Comparison of ENCODE assay signal across 8 mouse cellular contexts in the genomic region with DNA sequence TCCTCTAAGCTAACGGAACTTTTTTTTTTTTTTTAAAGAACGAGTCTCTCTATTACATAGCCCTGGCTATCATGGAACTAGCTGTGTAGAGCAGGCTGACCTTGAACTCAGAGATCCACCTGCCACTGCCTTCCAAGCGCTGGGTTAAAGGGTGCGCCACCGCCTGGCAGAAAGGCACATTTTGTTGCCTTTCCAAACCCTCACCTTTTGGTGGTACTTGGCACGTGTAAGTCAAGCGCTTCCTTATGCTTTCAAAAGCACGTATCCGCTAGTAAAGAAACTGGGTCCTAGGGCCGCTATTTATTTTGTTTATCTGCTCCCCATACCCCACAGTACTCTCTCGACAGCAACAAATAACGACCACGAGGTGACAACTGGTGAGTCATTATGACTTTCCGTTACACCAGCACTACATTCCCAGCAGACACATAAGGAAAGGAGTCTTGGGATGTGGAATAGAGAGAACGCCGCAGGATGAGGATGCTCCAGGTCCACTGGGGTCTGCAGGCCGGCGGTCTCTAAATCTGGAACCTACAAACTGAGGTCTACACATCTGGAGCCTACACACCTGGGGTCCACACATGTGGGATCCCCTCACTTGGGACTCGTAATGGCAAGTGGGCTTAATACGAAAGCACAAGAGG. TPM values are rescaled to one million over a fixed set of nuclear protein-coding genes. Genes with fewer than 3 reads are reported as not detected.
DNase-seq lines count a peak whose midpoint lies in the region; ATAC-seq lines count a peak whose summit lies in the region.

No protein-coding gene starts in this region.

- H3K4me3 ChIP-seq in heart, embryonic 13.5 days, result peak overlapping the region; percentile 84
- peak overlapping the region; percentile 97 for H3K4me3 ChIP-seq in megakaryocyte, embryonic 14.5 days (replicated peaks)
- peak overlapping the region; percentile 64 for H3K4me3 ChIP-seq in stomach, embryonic 14.5 days (ENCODE audit: low read depth, low read length)

- H3K27ac ChIP-seq in heart, embryonic 13.5 days (replicated peaks), result peak overlapping the region; percentile 94
- peak overlapping the region; percentile 85; the same call in 1 of the 2 replicates for H3K27ac ChIP-seq in stomach, embryonic 14.5 days (ENCODE audit: low read length)

- no peaks in the 10 kb centered on the region; the same call in 1 of the 2 replicates for H3K27me3 ChIP-seq in heart, embryonic 13.5 days (replicated peaks)
- peaks cover 3% of the 10 kb centered on the region for H3K27me3 ChIP-seq in megakaryocyte, embryonic 14.5 days (replicated peaks)
- H3K27me3 ChIP-seq in stomach, embryonic 14.5 days (ENCODE audit: control insufficient read depth, insufficient read depth, low read length), result no peaks in the 10 kb centered on the region

- H3K9me3 ChIP-seq in heart, embryonic 13.5 days, result no peaks in the 10 kb centered on the region
- no peaks in the 10 kb centered on the region for H3K9me3 ChIP-seq in megakaryocyte, embryonic 14.5 days
- H3K9me3 ChIP-seq in stomach, embryonic 14.5 days (ENCODE audit: control insufficient read depth, low read depth, low read length), result no peaks in the 10 kb centered on the region

- H3K9ac ChIP-seq in heart, embryonic 13.5 days, result peak overlapping the region; percentile 89
- peak overlapping the region; percentile 66; the same call in 1 of the 2 replicates for H3K9ac ChIP-seq in stomach, embryonic 14.5 days (replicated peaks; ENCODE audit: low read depth, low read length)

- peak overlapping the region; percentile 84 for H3K4me2 ChIP-seq in heart, embryonic 13.5 days
- H3K4me2 ChIP-seq in stomach, embryonic 14.5 days (replicated peaks; ENCODE audit: low read depth, low read length), result peak overlapping the region; percentile 63

- WGBS in heart, embryonic 13.5 days, result 3% methylated on average over 20 of the region's 20 CpGs
- 4% methylated on average over 20 of the region's 20 CpGs for WGBS in stomach, embryonic 14.5 days

- no peak for ATAC-seq in heart, embryonic 13.5 days (ENCODE audit: extremely low read depth, insufficient number of reproducible peaks, low FRiP score, low TSS enrichment)
- ATAC-seq in stomach, embryonic 14.5 days (ENCODE audit: insufficient number of reproducible peaks, insufficient read depth, low FRiP score, low read depth), result peak; percentile 30; the same call in 1 of the 2 replicates

- H3K36me3 ChIP-seq in heart, embryonic 13.5 days, result 0 out of 2 replicates have a peak, but pooled peaks cover 2% of the 10 kb centered on the region
- H3K36me3 ChIP-seq in megakaryocyte, embryonic 14.5 days (replicated peaks; ENCODE audit: low read length), result peaks cover 3% of the 10 kb centered on the region
- no peaks in the 10 kb centered on the region for H3K36me3 ChIP-seq in stomach, embryonic 14.5 days (ENCODE audit: control insufficient read depth, insufficient read depth, low read length)

- peak; percentile 26 for DNase-seq in ovary, postnatal 36 days (ENCODE audit: low spot score)
- no peak for DNase-seq in ovary, postnatal 14 days (ENCODE audit: low spot score)
- DNase-seq in cerebellum, postnatal 14 days, result peak; percentile 39 to 49
- DNase-seq in kidney, postnatal 10 days, result peak; percentile 46
- no peak for DNase-seq in right cerebral cortex, postnatal 25 days

- H3K4me1 ChIP-seq in heart, embryonic 13.5 days, result peaks cover 13% of the 10 kb centered on the region
- H3K4me1 ChIP-seq in megakaryocyte, embryonic 14.5 days, result peaks cover 25% of the 10 kb centered on the region
- H3K4me1 ChIP-seq in stomach, embryonic 14.5 days (ENCODE audit: control insufficient read depth, insufficient read depth, low read length), result no peaks in the 10 kb centered on the region

RNA-seq across cellular contexts. Expression of a gene that starts 0.7 kb away (rescaled TPM):
- polyA plus RNA-seq in heart, embryonic 13.5 days (2015; fragmentation: Nextera tagmentation; extraction: Ambion mirVana), result 14.1 and 15.1 TPM in 2 replicates
- 3.5 TPM in 1 of 2 replicates, not detected in the other for polyA plus RNA-seq in megakaryocyte, embryonic 14.5 days (2012; ENCODE audit: insufficient read depth, low replicate concordance)
- 17.1 and 18.9 TPM in 2 replicates for polyA plus RNA-seq in stomach, embryonic 14.5 days (2014; fragmentation: Nextera tagmentation; extraction: Ambion mirVana)

RNA-seq across cellular contexts. Expression of a gene that starts 19.3 kb away (rescaled TPM):
- 3.2 and 4.4 TPM in 2 replicates for polyA plus RNA-seq in heart, embryonic 13.5 days (2015; fragmentation: Nextera tagmentation; extraction: Ambion mirVana)
- 0.96 TPM in 1 of 2 replicates, not detected in the other for polyA plus RNA-seq in megakaryocyte, embryonic 14.5 days (2012; ENCODE audit: insufficient read depth, low replicate concordance)
- 2.9 and 3.4 TPM in 2 replicates for polyA plus RNA-seq in stomach, embryonic 14.5 days (2014; fragmentation: Nextera tagmentation; extraction: Ambion mirVana)

RNA-seq across cellular contexts. Expression of a gene that starts 48.7 kb away (rescaled TPM):
- polyA plus RNA-seq in heart, embryonic 13.5 days (2015; fragmentation: Nextera tagmentation; extraction: Ambion mirVana), result 14.1 and 15.4 TPM in 2 replicates
- polyA plus RNA-seq in megakaryocyte, embryonic 14.5 days (2012; ENCODE audit: insufficient read depth, low replicate concordance), result 1.4 and 2.2 TPM in 2 replicates
- polyA plus RNA-seq in stomach, embryonic 14.5 days (2014; fragmentation: Nextera tagmentation; extraction: Ambion mirVana), result 8.6 and 8.7 TPM in 2 replicates

Comparison
In these comparisons a context has a peak if more than half of its experiments do, and no peak if none do; other contexts are left out.
1. DNase-seq: peak in ovary, postnatal 36 days (single experiment), cerebellum, postnatal 14 days (2 of 2) and kidney, postnatal 10 days (single experiment); none in ovary, postnatal 14 days (single experiment) and right cerebral cortex, postnatal 25 days (single experiment).
2. Peak in every context shown above with its lines, with median percentiles within 50 percentile points of each other: H3K4me3 ChIP-seq.